ENCODE assay signal across 11 mouse cellular contexts in the genomic region with DNA sequence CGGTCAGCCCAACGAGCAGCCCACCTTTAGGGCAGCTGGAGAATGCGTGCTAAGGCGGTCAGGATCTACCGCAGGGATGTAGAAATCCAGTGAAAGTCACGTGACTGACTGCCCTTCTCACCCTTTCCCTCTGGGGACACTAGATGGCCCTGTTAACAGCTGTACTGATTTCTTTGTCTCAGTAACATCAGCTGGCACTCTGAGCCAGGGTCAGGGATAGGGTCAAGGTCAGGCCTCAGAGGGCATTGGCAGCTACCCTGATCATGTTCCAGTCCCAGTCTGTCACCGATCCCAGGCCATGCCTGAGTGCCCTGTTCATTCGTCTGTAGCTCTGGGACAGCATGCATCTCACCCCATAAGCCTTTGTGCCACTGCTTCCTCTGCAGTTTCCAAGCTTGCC.
DNase-seq lines count a peak whose midpoint lies in the region; ATAC-seq and TF ChIP-seq lines count a peak whose summit lies in the region.
"Had no signal": no experiment of that assay in that cellular context is flagged by ENCODE, and none has a peak within 500 bp of the region (broad histone marks: within the 10 kb centered on the region; RNA-seq: fewer than 3 reads in every experiment).

No protein-coding gene starts in this region.

- peak; percentile 42; the same call in 1 of the 2 replicates for ATAC-seq in intestine, postnatal 0 days
- no peak for ATAC-seq in intestine, embryonic 16.5 days
- ATAC-seq in liver, embryonic 13.5 days (ENCODE audit: low read depth), result peak; percentile 34; the same call in 1 of the 2 replicates
- ATAC-seq: forebrain, embryonic 13.5 days had no signal

- no peaks in the 10 kb centered on the region; the same call in 1 of the 2 replicates for H3K4me1 ChIP-seq in intestine, postnatal 0 days (replicated peaks; ENCODE audit: control insufficient read depth, insufficient read depth, low read length)
- peaks cover 28% of the 10 kb centered on the region for H3K4me1 ChIP-seq in intestine, embryonic 16.5 days (ENCODE audit: control insufficient read depth, insufficient read depth, low read length)
- H3K4me1 ChIP-seq in liver, embryonic 13.5 days (replicated peaks), result peaks cover 7% of the 10 kb centered on the region; the same call in 1 of the 2 replicates

- no peaks in the 10 kb centered on the region for H3K36me3 ChIP-seq in intestine, postnatal 0 days (ENCODE audit: control insufficient read depth, insufficient read depth)
- H3K36me3 ChIP-seq in intestine, embryonic 16.5 days (ENCODE audit: control insufficient read depth, insufficient read depth, low read length), result no peaks in the 10 kb centered on the region
- H3K36me3 ChIP-seq in C2C12 (ENCODE audit: control insufficient read depth, insufficient read depth), result no peaks in the 10 kb centered on the region
- no peaks in the 10 kb centered on the region for H3K36me3 ChIP-seq in liver, embryonic 13.5 days
- H3K36me3 ChIP-seq: G1E; hindbrain, embryonic 13.5 days; lung, embryonic 15.5 days had no signal

- H3K4me3 ChIP-seq in intestine, postnatal 0 days (ENCODE audit: low read depth, low read length), result no peak overlapping the region
- H3K4me3 ChIP-seq in intestine, embryonic 16.5 days (ENCODE audit: low read length), result no peak overlapping the region
- no peak overlapping the region for H3K4me3 ChIP-seq in C2C12 (ENCODE audit: insufficient read depth, poor library complexity, severe bottlenecking)
- H3K4me3 ChIP-seq in liver, embryonic 13.5 days (replicated peaks), result no peak overlapping the region
- H3K4me3 ChIP-seq: forebrain, embryonic 13.5 days; hindbrain, embryonic 13.5 days; lung, embryonic 15.5 days had no signal

- 77% methylated on average over 8 of the region's 8 CpGs for WGBS in intestine, postnatal 0 days
- WGBS in intestine, embryonic 16.5 days, result 63% methylated on average over 8 of the region's 8 CpGs
- WGBS in liver, embryonic 13.5 days (ENCODE audit: insufficient replicate concordance), result 61% methylated on average over 8 of the region's 8 CpGs

- H3K9me3 ChIP-seq in intestine, postnatal 0 days (ENCODE audit: control insufficient read depth), result no peaks in the 10 kb centered on the region
- no peaks in the 10 kb centered on the region for H3K9me3 ChIP-seq in intestine, embryonic 16.5 days (ENCODE audit: control insufficient read depth, low read length)
- no peaks in the 10 kb centered on the region for H3K9me3 ChIP-seq in liver, embryonic 13.5 days (replicated peaks)
- H3K9me3 ChIP-seq: forebrain, embryonic 13.5 days; G1E; hindbrain, embryonic 13.5 days; lung, embryonic 15.5 days had no signal

- no peak overlapping the region for H3ac ChIP-seq in C2C12 (ENCODE audit: control insufficient read depth, insufficient read length, low read depth)

- H3K79me2 ChIP-seq in C2C12 (ENCODE audit: control insufficient read depth, insufficient read depth), result no peaks in the 10 kb centered on the region

- no peak overlapping the region for H3K9ac ChIP-seq in intestine, postnatal 0 days (ENCODE audit: low read depth, low read length)
- H3K9ac ChIP-seq in intestine, embryonic 16.5 days (ENCODE audit: low read depth, low read length), result no peak overlapping the region
- H3K9ac ChIP-seq in liver, embryonic 13.5 days, result no peak overlapping the region
- H3K9ac ChIP-seq: forebrain, embryonic 13.5 days; hindbrain, embryonic 13.5 days; lung, embryonic 15.5 days had no signal

- no peaks in the 10 kb centered on the region for H3K27me3 ChIP-seq in intestine, postnatal 0 days (replicated peaks; ENCODE audit: control insufficient read depth, insufficient read depth, low read length)
- no peaks in the 10 kb centered on the region for H3K27me3 ChIP-seq in intestine, embryonic 16.5 days (replicated peaks; ENCODE audit: control insufficient read depth, insufficient read depth, low read length)
- peaks cover 26% of the 10 kb centered on the region for H3K27me3 ChIP-seq in C2C12 (ENCODE audit: control insufficient read depth, insufficient read depth, insufficient read length)
- no peaks in the 10 kb centered on the region for H3K27me3 ChIP-seq in liver, embryonic 13.5 days
- H3K27me3 ChIP-seq: forebrain, embryonic 13.5 days; hindbrain, embryonic 13.5 days; lung, embryonic 15.5 days had no signal

- no peaks in the 10 kb centered on the region for H3K79me3 ChIP-seq in C2C12 (ENCODE audit: low read depth)

- H3K27ac ChIP-seq in intestine, postnatal 0 days (ENCODE audit: low read depth, low read length), result no peak overlapping the region
- no peak overlapping the region for H3K27ac ChIP-seq in intestine, embryonic 16.5 days (ENCODE audit: low read length)
- no peak overlapping the region for H3K27ac ChIP-seq in liver, embryonic 13.5 days
- H3K27ac ChIP-seq: forebrain, embryonic 13.5 days; hindbrain, embryonic 13.5 days; lung, embryonic 15.5 days had no signal

- H3K4me2 ChIP-seq in intestine, postnatal 0 days (replicated peaks; ENCODE audit: low read depth), result no peak overlapping the region
- H3K4me2 ChIP-seq in intestine, embryonic 16.5 days (ENCODE audit: low read depth, low read length), result no peak overlapping the region
- H3K4me2 ChIP-seq in liver, embryonic 13.5 days, result no peak overlapping the region
- H3K4me2 ChIP-seq: forebrain, embryonic 13.5 days; hindbrain, embryonic 13.5 days; lung, embryonic 15.5 days had no signal

- TF ChIP-seq CTCF in intestine, postnatal 0 days (IDR thresholded peaks at IDR 0.05; ENCODE audit: low read depth), result peak; percentile 64
- no peak for TF ChIP-seq CTCF in C2C12 (IDR thresholded peaks at IDR 0.05; ENCODE audit: control insufficient read depth, insufficient read depth, insufficient read length)

- peak; percentile 87 for DNase-seq in adrenal gland, adult 2 months
- DNase-seq in liver, embryonic 13.5 days, result no peak
- no peak for DNase-seq in MN1 (ENCODE audit: low spot score)
- no peak for DNase-seq in layer of hippocampus, adult 8-10 months (ENCODE audit: low spot score in 2 of 2)

TF ChIP-seq in C2C12, 6 proteins besides CTCF, POLR2A, EP300 and RAD21:
- TF ChIP-seq CEBPB (IDR thresholded peaks at IDR 0.05; ENCODE audit: low read depth) (no peak), USF1 (IDR thresholded peaks at IDR 0.05; ENCODE audit: low read depth) (peak; percentile 64), FOSL1 (IDR thresholded peaks at IDR 0.05; ENCODE audit: insufficient read depth, low read length, poor library complexity, severe bottlenecking) (no peak)
TF ChIP-seq in C2C12: peak in this region for 1.
